Mouse (Mus musculus) midbrain, embryonic 16.5 days (tissue): ENCODE measurements at regions not wholly inside any gene's neighbourhood (a gene's known extent, or its start where the extent isn't known, plus 50 kb on each side); places are given as distances from the start of the nearest gene placed in this dataset.

ENCODE experiments used
- ATAC-seq: fragments of 200-750 bp; cut with Nextera tagmentation; 2 replicates; pipeline ENCODE4 v1.8.0; 2017; ENCODE audit warnings: moderate TSS enrichment
- H3K27ac ChIP-seq: fragments of 300-500 bp; sonication (generic); 2 replicates; pipeline ENCODE4 v1.5.1; 2014; ENCODE audit warnings: mild to moderate bottlenecking, low read length, mixed read lengths
- H3K27me3 ChIP-seq: fragments of 300-500 bp; sonication (generic); 2 replicates; pipeline ENCODE4 v1.6.1; 2014; ENCODE audit warnings: low read depth, low read length, mixed read lengths; ENCODE audit not compliant: control insufficient read depth, insufficient read depth
- H3K36me3 ChIP-seq: fragments of 300-500 bp; sonication (generic); 2 replicates; pipeline ENCODE4 v1.6.1; 2014; ENCODE audit warnings: mild to moderate bottlenecking, low read length, moderate library complexity, mixed read lengths; ENCODE audit not compliant: control insufficient read depth, insufficient read depth
- H3K4me1 ChIP-seq: fragments of 300-500 bp; sonication (generic); 2 replicates; pipeline ENCODE4 v1.6.1; 2014; ENCODE audit warnings: mild to moderate bottlenecking, low read length, mixed read lengths; ENCODE audit not compliant: control insufficient read depth, insufficient read depth
- H3K4me2 ChIP-seq: fragments of 300-500 bp; sonication (generic); 2 replicates; pipeline ENCODE4 v1.6.1; 2014; ENCODE audit warnings: mild to moderate bottlenecking, low read length, mixed read lengths
- H3K4me3 ChIP-seq: fragments of 300-500 bp; sonication (generic); 2 replicates; pipeline ENCODE4 v1.5.1; 2014; ENCODE audit warnings: low read depth, mild to moderate bottlenecking, low read length, moderate library complexity, mixed read lengths
- H3K9ac ChIP-seq: fragments of 300-500 bp; sonication (generic); 2 replicates; pipeline ENCODE4 v1.6.1; 2014; ENCODE audit warnings: low read depth, low read length, mixed read lengths
- H3K9me3 ChIP-seq: fragments of 300-500 bp; sonication (generic); replicated peaks from 2 replicates; pipeline ENCODE4 v1.6.1; 2014; ENCODE audit warnings: mild to moderate bottlenecking, low read length, mixed read lengths; ENCODE audit not compliant: control insufficient read depth, poor library complexity, severe bottlenecking
- WGBS: fragments of 180-500 bp; shearing (Covaris S2); extraction: QIAGEN DNeasy Blood & Tissue Kit; methylation state at CpG from one replicate; pipeline ENCODE4 v1.1.7; 2014; 5-methylcytosine and 5-hydroxymethylcytosine counted together

- no peak overlapping the region for H3K4me3 ChIP-seq
- no peaks in the 10 kb centered on the region for H3K36me3 ChIP-seq
- 28% methylated on average over 10 of the region's 10 CpGs for WGBS
- H3K4me1 ChIP-seq = peaks cover 4% of the 10 kb centered on the region; the same call in 1 of the 2 replicates
- no peaks in the 10 kb centered on the region for H3K27me3 ChIP-seq
- peak; percentile 70; the same call in 1 of the 2 replicates for ATAC-seq
- no peak overlapping the region for H3K9ac ChIP-seq
- H3K27ac ChIP-seq = peak overlapping the region; percentile 40; the same call in 1 of the 2 replicates
- no peak overlapping the region for H3K4me2 ChIP-seq
- H3K9me3 ChIP-seq = no peaks in the 10 kb centered on the region
These were observed 408.1 kb upstream of the Kdm8 start for GRCm38 (mm10) chr7:125036098-125036991.

- 39% methylated on average over 4 of the region's 4 CpGs for whole genome bisulfite sequencing
- Histone ChIP-seq H3K4me3 (no peak overlapping the region), H3K27me3 (no peaks in the 10 kb centered on the region), H3K9me3 (no peaks in the 10 kb centered on the region), H3K9ac (no peak overlapping the region), H3K36me3 (no peaks in the 10 kb centered on the region), H3K27ac (no peak overlapping the region), H3K4me1 (peaks cover 4% of the 10 kb centered on the region; the same call in 1 of the 2 replicates), H3K4me2 (no peak overlapping the region)
- no peak for ATAC-seq
These were observed 405.6 kb upstream of the Kdm8 start for GRCm38 (mm10) chr7:125038840-125039239.

GRCm38 (mm10) chr7:125055951-125056625 lies 388.4 kb upstream of the Kdm8 start:
- no peak overlapping the region for H3K27ac ChIP-seq
- no peak overlapping the region for H3K9ac ChIP-seq
- ATAC-seq = no peak
- H3K9me3 ChIP-seq = no peaks in the 10 kb centered on the region
- no peaks in the 10 kb centered on the region for H3K36me3 ChIP-seq
- no peaks in the 10 kb centered on the region for H3K4me1 ChIP-seq
- H3K27me3 ChIP-seq = no peaks in the 10 kb centered on the region
- no peak overlapping the region for H3K4me3 ChIP-seq
- no peak overlapping the region for H3K4me2 ChIP-seq

- Histone ChIP-seq H3K9ac (no peak overlapping the region), H3K4me2 (no peak overlapping the region), H3K36me3 (no peaks in the 10 kb centered on the region), H3K9me3 (no peaks in the 10 kb centered on the region), H3K4me3 (no peak overlapping the region), H3K27ac (no peak overlapping the region), H3K4me1 (no peaks in the 10 kb centered on the region), H3K27me3 (no peaks in the 10 kb centered on the region)
- ATAC-seq = no peak
- 84% methylated on average over 4 of the region's 4 CpGs for WGBS
These were observed 342.0 kb upstream of the Kdm8 start for GRCm38 (mm10) chr7:125102464-125102863.

GRCm38 (mm10) chr7:125104011-125104410 lies 340.5 kb upstream of the Kdm8 start:
- no peak overlapping the region for H3K4me2 ChIP-seq
- H3K9me3 ChIP-seq = no peaks in the 10 kb centered on the region
- no peak overlapping the region for H3K27ac ChIP-seq
- no peak for ATAC-seq
- H3K36me3 ChIP-seq = no peaks in the 10 kb centered on the region
- H3K4me3 ChIP-seq = no peak overlapping the region
- H3K9ac ChIP-seq = no peak overlapping the region
- 66% methylated on average over 4 of the region's 4 CpGs for WGBS
- H3K4me1 ChIP-seq = no peaks in the 10 kb centered on the region
- no peaks in the 10 kb centered on the region for H3K27me3 ChIP-seq

GRCm38 (mm10) chr7:125112820-125113273 lies 331.6 kb upstream of the Kdm8 start:
- no peak for ATAC-seq
- Histone ChIP-seq H3K9ac (no peak overlapping the region), H3K36me3 (no peaks in the 10 kb centered on the region), H3K4me3 (no peak overlapping the region), H3K27me3 (no peaks in the 10 kb centered on the region), H3K27ac (no peak overlapping the region), H3K4me1 (no peaks in the 10 kb centered on the region), H3K4me2 (no peak overlapping the region), H3K9me3 (no peaks in the 10 kb centered on the region)
- WGBS = 65% methylated on average over 9 of the region's 9 CpGs

GRCm38 (mm10) chr7:125115322-125115996 lies 329.0 kb upstream of the Kdm8 start:
- Histone ChIP-seq H3K27me3 (no peaks in the 10 kb centered on the region), H3K4me2 (no peak overlapping the region), H3K4me1 (no peaks in the 10 kb centered on the region), H3K4me3 (no peak overlapping the region), H3K9ac (no peak overlapping the region), H3K9me3 (no peaks in the 10 kb centered on the region), H3K36me3 (no peaks in the 10 kb centered on the region), H3K27ac (no peak overlapping the region)
- WGBS = 83% methylated on average over 8 of the region's 8 CpGs
- no peak for ATAC-seq

- Histone ChIP-seq H3K4me2 (no peak overlapping the region), H3K9me3 (no peaks in the 10 kb centered on the region), H3K36me3 (no peaks in the 10 kb centered on the region), H3K4me1 (no peaks in the 10 kb centered on the region), H3K9ac (no peak overlapping the region), H3K27me3 (no peaks in the 10 kb centered on the region), H3K4me3 (no peak overlapping the region), H3K27ac (no peak overlapping the region)
- ATAC-seq = no peak
- WGBS = 85% methylated on average over 8 of the region's 8 CpGs
These were observed 327.3 kb upstream of the Kdm8 start for GRCm38 (mm10) chr7:125117173-125117572.
